Mouse (Mus musculus): ENCODE results near the gene Scp2. TPM values are rescaled to one million over a fixed set of nuclear protein-coding genes. Genes with fewer than 3 reads are reported as not detected.

Scp2 gene
- total and polyA plus RNA-seq, 3 experiments, result 65.8 to 84.4 TPM; not detected in 1

DNA sequence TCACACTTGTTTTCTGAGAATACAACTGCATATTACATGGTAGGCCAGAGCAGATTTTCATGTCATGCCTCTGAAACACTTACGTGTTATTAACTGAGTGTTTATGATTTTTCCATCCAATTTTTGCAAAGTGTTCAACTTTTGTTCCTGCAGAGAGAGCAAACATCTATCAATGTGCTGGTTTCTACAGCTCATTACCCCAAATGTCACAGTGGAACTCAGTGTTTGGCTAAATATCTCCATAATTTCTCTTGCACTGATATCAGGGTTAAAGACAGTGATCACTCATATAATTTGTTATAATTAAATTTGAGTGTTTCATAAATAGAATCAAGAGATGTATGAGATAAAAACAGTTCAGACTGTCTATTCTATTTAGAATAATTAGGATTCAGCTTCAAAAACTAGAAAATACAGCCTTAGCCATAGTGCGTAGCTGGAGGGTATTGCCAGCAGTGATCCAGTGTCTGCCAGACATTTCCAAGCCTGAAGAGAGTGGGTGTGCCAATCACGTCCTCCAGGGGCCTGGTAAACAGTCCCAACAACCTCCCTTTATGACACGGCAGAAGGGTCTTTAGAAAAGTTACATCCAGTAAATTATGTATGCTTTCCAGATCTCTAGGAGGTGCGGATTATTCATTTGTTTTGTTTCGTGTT, 51.9 kb downstream of the Scp2 start:
- no peak for TF ChIP-seq BHLHE40 (IDR thresholded peaks at IDR 0.05; ENCODE audit: borderline replicate concordance, low read depth, low read length)
- TF ChIP-seq POLR2A (IDR thresholded peaks at IDR 0.05; ENCODE audit: control insufficient read depth in 1 of 2, insufficient read depth in 1 of 2, low read depth in 1 of 2, low read length in 2 of 2, poor library complexity in 1 of 2), result no peak
- TF ChIP-seq CHD1 (IDR thresholded peaks at IDR 0.05; ENCODE audit: low read depth, low read length), result no peak
- Histone ChIP-seq H3K4me3 (ENCODE audit: control insufficient read depth in 1 of 2, insufficient read depth in 1 of 2, low read depth in 2 of 2, low read length in 2 of 2) (no peak overlapping the region), H3K27ac (ENCODE audit: control insufficient read depth, low read depth, low read length) (no peak overlapping the region), H3K4me1 (ENCODE audit: control insufficient read depth in 1 of 2, insufficient read depth in 2 of 2, low read length in 2 of 2) (no peaks in the 10 kb centered on the region; a peak in 1 of 4 replicates), H3K79me2 (ENCODE audit: control insufficient read depth, insufficient read depth, low read length, poor library complexity) (no peaks in the 10 kb centered on the region), H3K9me3 (replicated peaks; ENCODE audit: insufficient read depth, low read length) (no peaks in the 10 kb centered on the region), H3K9ac (ENCODE audit: control insufficient read depth, low read depth, low read length, poor library complexity, severe bottlenecking) (no peak overlapping the region), H3K27me3 (ENCODE audit: control insufficient read depth in 1 of 2, insufficient read depth in 2 of 2, low read length in 2 of 2) (no peaks in the 10 kb centered on the region), H3K36me3 (ENCODE audit: control insufficient read depth in 1 of 2, insufficient read depth in 2 of 2, low read length in 2 of 2) (peaks cover 3% of the 10 kb centered on the region in 2 experiments; a peak in 3 of 4 replicates)
- DNase-seq (ENCODE audit: low read depth, low spot score), result no peak

DNA sequence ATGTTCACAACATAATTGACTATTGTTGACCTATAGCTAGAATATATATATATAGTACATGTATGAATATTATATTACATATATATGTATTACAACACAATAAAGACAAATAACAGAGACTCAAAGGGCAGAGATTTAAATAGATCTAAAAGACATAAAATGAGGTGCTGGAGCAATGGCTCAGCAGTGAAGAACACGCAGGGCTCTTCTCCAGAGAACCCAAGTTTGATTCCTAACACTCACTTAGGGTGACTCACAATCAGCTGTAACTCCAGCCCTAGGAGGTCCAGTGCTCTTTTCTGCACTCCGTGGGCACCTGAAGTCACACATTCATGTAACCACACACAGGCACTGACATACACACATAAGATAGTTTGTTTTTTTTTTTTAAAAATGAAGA, 60.8 kb downstream of the Scp2 start:
- H3K27ac ChIP-seq (ENCODE audit: control insufficient read depth, low read depth, low read length), result no peak overlapping the region
- H3K27me3 ChIP-seq (ENCODE audit: control insufficient read depth in 1 of 2, insufficient read depth in 2 of 2, low read length in 2 of 2), result no peaks in the 10 kb centered on the region
- peaks cover 0 to 18% of the 10 kb centered on the region in 2 experiments; a peak in 2 of 4 replicates for H3K36me3 ChIP-seq (ENCODE audit: control insufficient read depth in 1 of 2, insufficient read depth in 2 of 2, low read length in 2 of 2)
- H3K4me1 ChIP-seq (ENCODE audit: control insufficient read depth in 1 of 2, insufficient read depth in 2 of 2, low read length in 2 of 2), result peaks cover 4 to 15% of the 10 kb centered on the region in 2 experiments; a peak in 3 of 4 replicates
- no peak for TF ChIP-seq MAFK (IDR thresholded peaks at IDR 0.05; ENCODE audit: borderline replicate concordance, low read depth, low read length)
- no peak for TF ChIP-seq HCFC1 (IDR thresholded peaks at IDR 0.05; ENCODE audit: low read depth, low read length)
- TF ChIP-seq ZMIZ1 (IDR thresholded peaks at IDR 0.05; ENCODE audit: low read depth, low read length), result no peak
- no peak for TF ChIP-seq MEF2A (IDR thresholded peaks at IDR 0.05; ENCODE audit: extremely low read depth, insufficient replicate concordance, low read depth, low read length, poor library complexity, severe bottlenecking)
- no peak for TF ChIP-seq ZC3H11A (IDR thresholded peaks at IDR 0.05; ENCODE audit: low read depth, low read length)
- no peak overlapping the region for H3K9ac ChIP-seq (ENCODE audit: control insufficient read depth, low read depth, low read length, poor library complexity, severe bottlenecking)
- no peaks in the 10 kb centered on the region for H3K9me3 ChIP-seq (replicated peaks; ENCODE audit: insufficient read depth, low read length)
- H3K4me3 ChIP-seq (ENCODE audit: control insufficient read depth in 1 of 2, insufficient read depth in 1 of 2, low read depth in 2 of 2, low read length in 2 of 2), result no peak overlapping the region
- no peak for DNase-seq (ENCODE audit: low read depth, low spot score)
- H3K79me2 ChIP-seq (ENCODE audit: control insufficient read depth, insufficient read depth, low read length, poor library complexity), result no peaks in the 10 kb centered on the region

- peaks cover 4 to 15% of the 10 kb centered on the region in 2 experiments; a peak in 3 of 4 replicates for H3K4me1 ChIP-seq (ENCODE audit: control insufficient read depth in 1 of 2, insufficient read depth in 2 of 2, low read length in 2 of 2)
Measured at GRCm38 (mm10) chr4:108083032-108083735, 61.6 kb downstream of the Scp2 start.

More at GRCm38 (mm10) chr4:108083032-108083735, 61.6 kb downstream of the Scp2 start:
- Histone ChIP-seq H3K4me3 (ENCODE audit: control insufficient read depth in 1 of 2, insufficient read depth in 1 of 2, low read depth in 2 of 2, low read length in 2 of 2) (no peak overlapping the region), H3K27me3 (ENCODE audit: control insufficient read depth in 1 of 2, insufficient read depth in 2 of 2, low read length in 2 of 2) (no peaks in the 10 kb centered on the region), H3K36me3 (ENCODE audit: control insufficient read depth in 1 of 2, insufficient read depth in 2 of 2, low read length in 2 of 2) (peaks cover 0 to 18% of the 10 kb centered on the region in 2 experiments; a peak in 2 of 4 replicates), H3K79me2 (ENCODE audit: control insufficient read depth, insufficient read depth, low read length, poor library complexity) (no peaks in the 10 kb centered on the region), H3K9me3 (replicated peaks; ENCODE audit: insufficient read depth, low read length) (no peaks in the 10 kb centered on the region), H3K9ac (ENCODE audit: control insufficient read depth, low read depth, low read length, poor library complexity, severe bottlenecking) (no peak overlapping the region), H3K27ac (ENCODE audit: control insufficient read depth, low read depth, low read length) (no peak overlapping the region)
- DNase-seq (ENCODE audit: low read depth, low spot score), result no peak
- TF ChIP-seq POLR2AphosphoS5 (IDR thresholded peaks at IDR 0.05; ENCODE audit: borderline replicate concordance, low read depth, low read length) (no peak), MYC (IDR thresholded peaks at IDR 0.05; ENCODE audit: low read depth, low read length) (no peak), ELF1 (IDR thresholded peaks at IDR 0.05; ENCODE audit: low read depth, low read length) (no peak), MYB (IDR thresholded peaks at IDR 0.05; ENCODE audit: low read depth, low read length) (no peak), GATA1 (IDR thresholded peaks at IDR 0.05; ENCODE audit: low read depth, low read length) (no peak), RAD21 (IDR thresholded peaks at IDR 0.05; ENCODE audit: low read depth, low read length) (no peak)

Measured in MEL (cell line).